Mouse (Mus musculus): ENCODE results near the gene Fam205a3.
"Not testable (repeated sequence)": the region's sequence is repeated elsewhere in the genome, so short reads cannot be mapped to it uniquely, and the experiment has no call there.

Gene Fam205a3

DNA sequence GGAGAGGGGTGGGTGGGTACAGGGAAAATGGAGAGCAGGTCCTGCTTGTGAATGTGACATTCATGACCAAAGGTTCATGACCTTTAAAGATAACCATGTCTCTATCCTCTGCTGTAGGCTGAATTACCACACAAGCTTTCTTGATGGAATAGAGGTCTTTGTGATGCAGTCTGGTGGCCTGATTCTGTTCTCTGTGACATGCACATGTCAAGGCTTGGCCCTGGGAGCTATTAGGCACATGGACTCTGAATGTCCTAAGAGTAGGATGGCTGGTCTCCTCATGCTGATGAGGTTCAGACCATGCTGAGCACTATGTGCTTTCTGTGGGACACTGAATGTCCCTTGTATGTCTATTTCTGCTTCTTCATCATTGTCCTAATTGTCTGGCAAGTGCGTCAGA is at the start of gene Fam205a3:
Fam205a3 (plus strand) TSS at position 301 of the 400 bp plus-strand sequence.
- DNase-seq = not testable (repeated sequence)

DNA sequence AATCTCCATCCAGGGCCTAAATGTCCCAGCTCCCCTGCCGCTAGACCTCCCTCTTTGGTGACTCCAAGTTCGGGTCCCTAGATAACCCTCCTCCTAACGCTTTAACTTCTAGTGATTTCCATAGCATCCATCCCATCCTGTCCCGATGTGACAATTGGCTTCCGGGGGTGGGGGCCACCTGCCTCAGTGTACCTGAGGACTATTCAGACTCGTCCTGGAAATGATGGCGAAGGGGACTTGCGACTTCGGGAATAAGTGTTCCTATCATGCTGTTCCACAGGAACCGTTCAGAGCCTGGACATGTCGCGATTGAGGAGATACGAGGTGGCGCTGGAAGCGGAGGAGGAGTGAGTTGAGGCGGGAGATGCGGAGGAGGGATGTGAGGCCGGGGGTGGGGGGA is 24.2 kb upstream of the Fam205a3 start, which contains the start of gene Gm21953:
Gm21953 (plus strand) TSS at position 301 of the 400 bp plus-strand sequence.
- DNase-seq = not testable (repeated sequence)

Measured in right cerebral cortex, postnatal 4 days (tissue).